Mouse (Mus musculus) urinary bladder, postnatal 25 days (tissue): ENCODE measurements around the gene Icmt.

ENCODE experiments used
- DNase-seq: peaks from one replicate; pipeline ENCODE4 v3.0.0; 2022; ENCODE audit warnings: low spot score

Gene Icmt

GRCm38 (mm10) chr4:152338419-152339292, 41.6 kb downstream of the Icmt start, which contains the start of gene Chd5:
Gene Chd5 (plus strand): TSS chr4:152338651.
- no peak for DNase-seq

GRCm38 (mm10) chr4:152339293-152339790, 42.3 kb downstream of the Icmt start:
- no peak for DNase-seq

GRCm38 (mm10) chr4:152340584-152341284, 43.7 kb downstream of the Icmt start:
- DNase-seq = no peak

- peak; percentile 26 for DNase-seq
Measured at GRCm38 (mm10) chr4:152343296-152343695, 46.3 kb downstream of the Icmt start.

GRCm38 (mm10) chr4:152344651-152345050, 47.6 kb downstream of the Icmt start:
- DNase-seq = no peak

GRCm38 (mm10) chr4:152345120-152345889, 48.3 kb downstream of the Icmt start:
- DNase-seq = peak; percentile 44

- no peak for DNase-seq
Measured at GRCm38 (mm10) chr4:152349837-152350381, 52.9 kb downstream of the Icmt start.

GRCm38 (mm10) chr4:152350722-152351421, 53.8 kb downstream of the Icmt start:
- no peak for DNase-seq

GRCm38 (mm10) chr4:152351422-152352305, 54.6 kb downstream of the Icmt start:
- no peak for DNase-seq

GRCm38 (mm10) chr4:152353886-152354637, 57.0 kb downstream of the Icmt start:
- DNase-seq = no peak

GRCm38 (mm10) chr4:152355672-152356071, 58.6 kb downstream of the Icmt start:
- no peak for DNase-seq
